Comparison of ENCODE assay signal across 7 mouse cellular contexts in the genomic region with DNA sequence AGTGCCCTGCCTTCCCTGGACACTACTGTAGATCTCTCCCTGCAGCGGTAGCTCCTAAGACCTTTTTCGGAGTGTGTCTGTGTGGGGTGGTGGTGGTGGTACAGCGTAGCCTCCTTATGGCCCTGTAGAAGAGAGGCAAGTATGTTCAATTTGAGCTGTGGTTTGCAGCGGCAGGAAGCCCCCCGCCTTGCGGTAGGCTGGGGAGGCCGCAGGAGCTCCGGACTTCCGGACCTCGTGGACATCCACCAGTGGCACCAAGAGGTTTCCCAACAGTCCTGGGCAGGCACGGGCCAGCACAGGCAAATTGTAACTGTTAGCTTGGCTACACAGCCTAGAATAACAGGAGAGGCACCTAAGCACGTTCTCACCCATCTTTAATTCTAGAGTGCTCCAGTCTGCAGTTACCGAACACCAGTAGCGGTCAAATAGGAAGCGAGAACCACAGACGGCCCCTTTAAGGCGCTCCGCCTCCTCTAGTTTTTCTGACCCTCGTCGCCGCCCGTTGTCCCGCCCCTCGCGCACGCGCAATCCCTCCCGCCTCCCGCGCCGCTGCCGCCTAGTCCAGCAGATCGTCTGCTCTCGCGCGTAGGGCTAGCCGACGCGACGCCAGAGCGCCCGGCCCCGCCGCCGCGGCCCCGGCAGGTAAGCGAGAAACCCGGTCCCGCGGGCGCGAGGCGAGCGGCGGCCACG. TPM values are rescaled to one million over a fixed set of nuclear protein-coding genes. Genes with fewer than 3 reads are reported as not detected.
DNase-seq lines count a peak whose midpoint lies in the region; ATAC-seq lines count a peak whose summit lies in the region.

TSS of gene Wdr5 (plus strand) at position 519 of the 690 bp plus-strand sequence.

- peak within 1 kb of the TSS; percentile 98 for H3K4me3 ChIP-seq in embryonic facial prominence, embryonic 11.5 days (ENCODE audit: low read depth, low read length)
- H3K4me3 ChIP-seq in limb, embryonic 10.5 days: peak within 1 kb of the TSS; percentile 94
- peak within 1 kb of the TSS; percentile 95 for H3K4me3 ChIP-seq in midbrain, embryonic 13.5 days (replicated peaks)

- peak within 1 kb of the TSS; percentile 69 for H3K27ac ChIP-seq in embryonic facial prominence, embryonic 11.5 days (replicated peaks; ENCODE audit: low read depth, low read length)
- peak within 1 kb of the TSS; percentile 95 for H3K27ac ChIP-seq in limb, embryonic 10.5 days
- peak within 1 kb of the TSS; percentile 77 for H3K27ac ChIP-seq in midbrain, embryonic 13.5 days

- peak within 1 kb of the TSS; percentile 81 for H3K4me2 ChIP-seq in embryonic facial prominence, embryonic 11.5 days (ENCODE audit: low read depth, low read length)
- peak within 1 kb of the TSS; percentile 99 for H3K4me2 ChIP-seq in midbrain, embryonic 13.5 days (replicated peaks)

- under 1% methylated on average over 57 of the region's 57 CpGs for WGBS in embryonic facial prominence, embryonic 11.5 days
- under 1% methylated on average over 57 of the region's 57 CpGs for WGBS in limb, embryonic 10.5 days
- WGBS in midbrain, embryonic 13.5 days: under 1% methylated on average over 55 of the region's 57 CpGs

- H3K4me1 ChIP-seq in embryonic facial prominence, embryonic 11.5 days (ENCODE audit: control insufficient read depth, insufficient read depth, low read length): no peaks in the 10 kb centered on the region
- peaks cover 28% of the 10 kb centered on the region for H3K4me1 ChIP-seq in limb, embryonic 10.5 days
- peaks cover 30% of the 10 kb centered on the region for H3K4me1 ChIP-seq in midbrain, embryonic 13.5 days (replicated peaks)

- DNase-seq in adrenal gland, postnatal 14 days: peak; percentile 99
- peak; percentile 95 for DNase-seq in embryonic facial prominence, embryonic 11.5 days (ENCODE audit: low spot score)
- peak; percentile 92 for DNase-seq in kidney, adult 11 months
- DNase-seq in limb, embryonic 10.5 days (ENCODE audit: low spot score): peak; percentile 99
- peak; percentile 93 for DNase-seq in spleen, adult 12 weeks (ENCODE audit: low spot score)

- peak; percentile 86 for ATAC-seq in embryonic facial prominence, embryonic 11.5 days (replicated peaks; ENCODE audit: insufficient number of reproducible peaks, low FRiP score, low TSS enrichment, low read depth)
- ATAC-seq in granulocyte monocyte progenitor cell, adult 5-6 weeks (replicated peaks; ENCODE audit: poor library complexity, severe bottlenecking): peak; percentile 91
- ATAC-seq in midbrain, embryonic 13.5 days: peak; percentile 94

- H3K27me3 ChIP-seq in embryonic facial prominence, embryonic 11.5 days (ENCODE audit: control insufficient read depth, insufficient read depth, low read length): no peaks in the 10 kb centered on the region
- no peaks in the 10 kb centered on the region for H3K27me3 ChIP-seq in limb, embryonic 10.5 days (ENCODE audit: low read depth, poor library complexity, severe bottlenecking)
- no peaks in the 10 kb centered on the region for H3K27me3 ChIP-seq in midbrain, embryonic 13.5 days

- H3K36me3 ChIP-seq in embryonic facial prominence, embryonic 11.5 days (replicated peaks; ENCODE audit: control insufficient read depth, insufficient read depth, low read depth, low read length): peaks cover 2% of the 10 kb centered on the region; the same call in 1 of the 2 replicates
- peaks cover 21% of the 10 kb centered on the region for H3K36me3 ChIP-seq in limb, embryonic 10.5 days
- H3K36me3 ChIP-seq in midbrain, embryonic 13.5 days: peaks cover 15% of the 10 kb centered on the region

- H3K9ac ChIP-seq in embryonic facial prominence, embryonic 11.5 days (replicated peaks; ENCODE audit: low read length): peak within 1 kb of the TSS; percentile 92
- H3K9ac ChIP-seq in midbrain, embryonic 13.5 days (replicated peaks): peak within 1 kb of the TSS; percentile 94

- no peaks in the 10 kb centered on the region for H3K9me3 ChIP-seq in embryonic facial prominence, embryonic 11.5 days (replicated peaks; ENCODE audit: control insufficient read depth, low read length)
- no peaks in the 10 kb centered on the region for H3K9me3 ChIP-seq in limb, embryonic 10.5 days (replicated peaks)
- no peaks in the 10 kb centered on the region for H3K9me3 ChIP-seq in midbrain, embryonic 13.5 days

RNA-seq across cellular contexts. Expression of gene Wdr5, which starts in this region (rescaled TPM):
- 32.7 and 39.0 TPM in 2 replicates for total RNA-seq in adrenal gland, postnatal 14 days (2021)
- polyA plus RNA-seq in embryonic facial prominence, embryonic 11.5 days (2014; fragmentation: Nextera tagmentation; extraction: Ambion mirVana): 65.5 and 74.4 TPM in 2 replicates
- total RNA-seq in granulocyte monocyte progenitor cell, adult 5-6 weeks (2014; fragmentation: Nextera tagmentation): 61.9 and 77.1 TPM in 2 replicates
- total RNA-seq in granulocyte monocyte progenitor cell, adult 5-6 weeks (2017): 76.8 and 88.0 TPM in 2 replicates
- 94.0 and 95.2 TPM in 2 replicates for polyA plus RNA-seq in limb, embryonic 10.5 days (2016; fragmentation: Nextera tagmentation; extraction: Ambion mirVana)
- 46.6 and 49.1 TPM in 2 replicates for polyA plus RNA-seq in midbrain, embryonic 13.5 days (2015; fragmentation: Nextera tagmentation; extraction: Ambion mirVana)

Comparison
In these comparisons a context has a peak if more than half of its experiments do, and no peak if none do; other contexts are left out.
1. Peak in every context shown above with its lines: DNase-seq, ATAC-seq, H3K4me3 ChIP-seq and H3K27ac ChIP-seq.